ENCODE assay signal across 31 mouse cellular contexts in genomic region chr4:116110695-116111094, GRCm38 (mm10).
"Had no signal": no experiment of that assay in that cellular context is flagged by ENCODE, and none has a peak within 500 bp of the region (broad histone marks: within the 10 kb centered on the region; RNA-seq: fewer than 3 reads in every experiment).

No protein-coding gene starts in this region.

- H3K9me3 ChIP-seq: limb, embryonic 10.5 days; limb, embryonic 12.5 days; limb, embryonic 13.5 days; limb, embryonic 15.5 days; liver, embryonic 12.5 days; liver, embryonic 13.5 days; liver, embryonic 15.5 days; lung, embryonic 15.5 days; megakaryocyte, embryonic 14.5 days; midbrain, embryonic 10.5 days; midbrain, embryonic 12.5 days; midbrain, embryonic 13.5 days; midbrain, embryonic 15.5 days had no signal

- H3K36me3 ChIP-seq: midbrain, embryonic 15.5 days had no signal

- H3K4me1 ChIP-seq: limb, embryonic 10.5 days; limb, embryonic 12.5 days; limb, embryonic 13.5 days; limb, embryonic 15.5 days; liver, embryonic 12.5 days; liver, embryonic 13.5 days; liver, embryonic 15.5 days; lung, embryonic 15.5 days; megakaryocyte, embryonic 14.5 days; midbrain, embryonic 10.5 days; midbrain, embryonic 12.5 days; midbrain, embryonic 13.5 days; midbrain, embryonic 15.5 days had no signal

- ATAC-seq: liver, embryonic 12.5 days; liver, postnatal 0 days; lung, postnatal 0 days; midbrain, embryonic 13.5 days; midbrain, embryonic 15.5 days; midbrain, embryonic 16.5 days had no signal

- DNase-seq: left cerebral cortex, postnatal 4 days; liver; liver, embryonic 13.5 days; liver, postnatal 0 days; lung, adult 18-20 months; lung, adult 2 months; lung, embryonic 14.5 days; lung, postnatal 10 days; lung, postnatal 14 days; lung, postnatal 36 days; lung, postnatal 4 days; midbrain, embryonic 14.5 days had no signal

- H3K4me3 ChIP-seq: limb, embryonic 10.5 days; limb, embryonic 12.5 days; limb, embryonic 13.5 days; limb, embryonic 15.5 days; liver, embryonic 12.5 days; liver, embryonic 13.5 days; liver, embryonic 15.5 days; lung, embryonic 15.5 days; megakaryocyte, embryonic 14.5 days; midbrain, embryonic 10.5 days; midbrain, embryonic 12.5 days; midbrain, embryonic 13.5 days; midbrain, embryonic 15.5 days; myocyte had no signal

- H3K27me3 ChIP-seq: limb, embryonic 12.5 days; limb, embryonic 13.5 days; limb, embryonic 15.5 days; liver, embryonic 12.5 days; liver, embryonic 13.5 days; liver, embryonic 15.5 days; lung, embryonic 15.5 days; megakaryocyte, embryonic 14.5 days; midbrain, embryonic 12.5 days; midbrain, embryonic 13.5 days; midbrain, embryonic 15.5 days had no signal

- H3K4me2 ChIP-seq: limb, embryonic 12.5 days; limb, embryonic 13.5 days; limb, embryonic 15.5 days; liver, embryonic 11.5 days; liver, embryonic 12.5 days; liver, embryonic 13.5 days; liver, embryonic 15.5 days; lung, embryonic 14.5 days; lung, embryonic 15.5 days; midbrain, embryonic 11.5 days; midbrain, embryonic 12.5 days; midbrain, embryonic 13.5 days; midbrain, embryonic 15.5 days had no signal

- H3K9ac ChIP-seq: limb, embryonic 12.5 days; limb, embryonic 13.5 days; limb, embryonic 15.5 days; liver, embryonic 12.5 days; liver, embryonic 13.5 days; liver, embryonic 14.5 days; liver, embryonic 15.5 days; liver, postnatal 0 days; lung, embryonic 14.5 days; lung, embryonic 15.5 days; midbrain, embryonic 12.5 days; midbrain, embryonic 13.5 days; midbrain, embryonic 15.5 days had no signal

- H3K27ac ChIP-seq: limb, embryonic 10.5 days; limb, embryonic 12.5 days; limb, embryonic 13.5 days; limb, embryonic 15.5 days; liver, embryonic 12.5 days; liver, embryonic 13.5 days; liver, embryonic 14.5 days; liver, embryonic 15.5 days; lung, embryonic 15.5 days; macrophage; midbrain, embryonic 10.5 days; midbrain, embryonic 12.5 days; midbrain, embryonic 13.5 days; midbrain, embryonic 15.5 days had no signal
